Mouse (Mus musculus) kidney, adult 2 months (tissue): ENCODE data around the gene Yif1a. TPM values are rescaled to one million over a fixed set of nuclear protein-coding genes. Genes with fewer than 3 reads are reported as not detected.

Source experiments
- DNase-seq: peaks from one replicate; pipeline ENCODE4 v3.0.0; 2021
- H3K27ac ChIP-seq: fragments of 200-500 bp; 2 replicates; pipeline ENCODE4 v1.5.1; 2012; ENCODE audit warnings: low read depth, low read length, control low read depth, inconsistent platforms; ENCODE audit not compliant: insufficient read depth
- H3K27me3 ChIP-seq: fragments of 200-500 bp; replicated peaks from 2 replicates; pipeline ENCODE4 v1.6.1; 2012; ENCODE audit warnings: mild to moderate bottlenecking, moderate library complexity, low read length, inconsistent platforms; ENCODE audit not compliant: control insufficient read depth, insufficient read depth
- H3K36me3 ChIP-seq: fragments of 200-500 bp; 2 replicates; pipeline ENCODE4 v1.6.1; 2012; ENCODE audit warnings: mild to moderate bottlenecking, moderate library complexity, low read length, inconsistent platforms; ENCODE audit not compliant: control insufficient read depth, insufficient read depth
- H3K4me1 ChIP-seq: fragments of 200-500 bp; 2 replicates; pipeline ENCODE4 v1.6.1; 2011; ENCODE audit warnings: low read length; ENCODE audit not compliant: control insufficient read depth, insufficient read depth
- H3K4me3 ChIP-seq: fragments of 200-500 bp; 2 replicates; pipeline ENCODE4 v1.5.1; 2011; ENCODE audit warnings: mild to moderate bottlenecking, low read depth, low read length, control low read depth; ENCODE audit not compliant: insufficient read depth
- CTCF ChIP-seq: fragments of 200-500 bp; conservative IDR thresholded peaks from 2 replicates; pipeline ENCODE4 v1.5.1; 2011; ENCODE audit warnings: low read depth, mild to moderate bottlenecking, control low read depth, low read length, moderate library complexity, mixed read lengths; ENCODE audit not compliant: insufficient read depth, insufficient read length
- POLR2A ChIP-seq: fragments of 200-500 bp; IDR thresholded peaks from one replicate; pipeline ENCODE4 v1.6.1; 2011; ENCODE audit warnings: low read depth, low read length, control low read depth
- WGBS: fragments of 180-500 bp; shearing (Covaris S2); methylation state at CpG from one replicate; pipeline ENCODE4 v1.1.7; 2018; 5-methylcytosine and 5-hydroxymethylcytosine counted together
- polyA plus RNA-seq: library from polyadenylated mRNA; depleted of rRNA; stranded (reverse); fragments of >200 nt; gene quantifications from 2 replicates; pipeline ENCODE4 v1.2.3, GENCODE M21; 2012

Gene Yif1a
- polyA plus RNA-seq, 1 experiment = 258 TPM

- 87% methylated on average over 14 of the region's 14 CpGs for WGBS
Measured at GRCm38 (mm10) chr19:5048138-5049056, 39.9 kb upstream of the Yif1a start.

GRCm38 (mm10) chr19:5049325-5049724, 39.0 kb upstream of the Yif1a start:
- Histone ChIP-seq H3K4me3 (no peak overlapping the region), H3K27me3 (no peaks in the 10 kb centered on the region), H3K36me3 (no peaks in the 10 kb centered on the region), H3K27ac (no peak overlapping the region), H3K4me1 (no peaks in the 10 kb centered on the region; the same call in 1 of the 2 replicates)
- no peak for TF ChIP-seq POLR2A
- TF ChIP-seq CTCF = no peak
- DNase-seq = no peak
- WGBS = 89% methylated on average over 6 of the region's 6 CpGs

More at GRCm38 (mm10) chr19:5048138-5049056, 39.9 kb upstream of the Yif1a start:
- no peak for DNase-seq
- H3K27ac ChIP-seq = no peak overlapping the region
- TF ChIP-seq CTCF (no peak), POLR2A (no peak)
- H3K4me3 ChIP-seq = no peak overlapping the region
- no peaks in the 10 kb centered on the region; the same call in 1 of the 2 replicates for H3K4me1 ChIP-seq
- H3K36me3 ChIP-seq = no peaks in the 10 kb centered on the region
- H3K27me3 ChIP-seq = no peaks in the 10 kb centered on the region

GRCm38 (mm10) chr19:5050047-5050905, 38.1 kb upstream of the Yif1a start, which contains the start of gene Rin1:
Gene Rin1, plus strand, starts transcription at chr19:5050481.
- no peaks in the 10 kb centered on the region for H3K27me3 ChIP-seq
- no peaks in the 10 kb centered on the region for H3K36me3 ChIP-seq
- no peaks in the 10 kb centered on the region; the same call in 1 of the 2 replicates for H3K4me1 ChIP-seq
- WGBS = 17% methylated on average over 14 of the region's 14 CpGs
- DNase-seq = peak; percentile 68
- TF ChIP-seq POLR2A (no peak), CTCF (0 out of 2 replicates have a peak, but pooled peaks have one; percentile 11)
- no peak within 1 kb of the TSS for H3K27ac ChIP-seq
- peak within 1 kb of the TSS; percentile 43 for H3K4me3 ChIP-seq

- H3K27ac ChIP-seq = no peak overlapping the region
- TF ChIP-seq POLR2A (no peak), CTCF (no peak)
- no peak for DNase-seq
- no peaks in the 10 kb centered on the region for H3K27me3 ChIP-seq
- H3K4me3 ChIP-seq = peak overlapping the region; percentile 43
- H3K4me1 ChIP-seq = no peaks in the 10 kb centered on the region; the same call in 1 of the 2 replicates
- 19% methylated on average over 17 of the region's 17 CpGs for WGBS
- H3K36me3 ChIP-seq = no peaks in the 10 kb centered on the region
Measured at GRCm38 (mm10) chr19:5051031-5051430, 37.3 kb upstream of the Yif1a start.

- Histone ChIP-seq H3K27me3 (no peaks in the 10 kb centered on the region), H3K36me3 (no peaks in the 10 kb centered on the region), H3K4me3 (no peak overlapping the region), H3K27ac (no peak overlapping the region), H3K4me1 (no peaks in the 10 kb centered on the region; the same call in 1 of the 2 replicates)
- no peak for DNase-seq
- 64% methylated on average over 3 of the region's 3 CpGs for WGBS
- TF ChIP-seq POLR2A = no peak
- no peak for TF ChIP-seq CTCF
Measured at GRCm38 (mm10) chr19:5051515-5051914, 36.8 kb upstream of the Yif1a start.

GRCm38 (mm10) chr19:5052166-5052822, 36.0 kb upstream of the Yif1a start:
- 51% methylated on average over 25 of the region's 25 CpGs for WGBS
- Histone ChIP-seq H3K27ac (no peak overlapping the region), H3K4me3 (no peak overlapping the region), H3K4me1 (no peaks in the 10 kb centered on the region; the same call in 1 of the 2 replicates), H3K27me3 (no peaks in the 10 kb centered on the region), H3K36me3 (no peaks in the 10 kb centered on the region)
- no peak for DNase-seq
- TF ChIP-seq POLR2A = no peak
- no peak for TF ChIP-seq CTCF
